Mouse (Mus musculus) cerebellum, adult 11 months (tissue): ENCODE measurements around the gene Olfr1449.
"Not testable (repeated sequence)": the region's sequence is repeated elsewhere in the genome, so short reads cannot be mapped to it uniquely, and the experiment has no call there.

Experiments used
- DNase-seq: peaks from one replicate; pipeline ENCODE4 v3.0.0; 2022

The Olfr1449 gene

DNA sequence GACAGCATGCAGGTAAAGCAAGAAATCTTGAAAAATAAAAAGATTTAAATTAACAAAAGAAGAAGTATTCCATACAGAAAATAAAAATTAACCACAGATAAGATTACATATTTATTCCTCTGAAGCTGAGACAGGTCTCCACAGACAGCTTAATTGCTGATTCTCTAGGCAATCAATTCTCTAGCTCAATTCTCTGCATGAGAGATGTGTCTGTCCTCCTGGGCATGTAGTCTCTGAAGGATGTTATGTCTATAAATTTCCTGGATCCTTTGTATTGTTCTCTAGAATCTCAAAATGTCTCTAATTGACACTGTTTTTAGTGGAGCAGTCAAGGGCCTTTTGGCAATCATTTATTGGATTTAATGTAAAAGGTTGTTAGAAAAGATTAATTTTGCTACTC lies at the start of gene Olfr1449:
Gene Olfr1449 (plus strand): TSS at position 301 of the 400 bp plus-strand sequence.
- no peak for DNase-seq

GRCm38 (mm10) chr19:12883555-12883954 lies 47.1 kb upstream of the Olfr1449 start, which contains the start of gene Olfr1445:
TSS of gene Olfr1445 (plus strand) at chr19:12883855.
- DNase-seq = no peak

GRCm38 (mm10) chr19:12893424-12893823 lies 37.2 kb upstream of the Olfr1449 start, which contains the start of gene Olfr1446:
TSS of gene Olfr1446 (minus strand) at chr19:12893524.
- DNase-seq = no peak

GRCm38 (mm10) chr19:12903643-12904042 lies 27.0 kb upstream of the Olfr1449 start, which contains the start of gene Olfr1447:
TSS of gene Olfr1447 (minus strand) at chr19:12903743.
- no peak for DNase-seq

DNA sequence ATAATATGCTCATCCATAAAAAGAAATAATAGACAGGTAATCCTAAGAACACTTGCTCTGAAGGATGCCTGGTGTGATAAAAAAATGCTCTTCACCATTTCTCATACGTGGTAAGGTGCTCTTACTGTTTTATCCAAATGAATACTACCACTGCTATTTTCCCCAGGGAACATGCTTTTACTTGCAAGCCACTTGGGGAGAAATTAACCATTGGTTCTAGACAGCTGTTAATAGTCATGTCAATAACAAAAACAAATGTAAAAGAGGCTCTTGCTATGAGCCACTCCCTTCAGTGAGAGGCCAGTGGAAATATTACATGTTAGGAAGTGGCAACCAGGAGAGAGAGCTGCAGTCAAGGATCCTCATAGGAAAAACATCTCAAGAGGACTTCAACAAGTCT lies 6.3 kb upstream of the Olfr1449 start, which contains the start of gene Olfr1448:
Gene Olfr1448 (minus strand): TSS at position 101 of the 400 bp plus-strand sequence.
- no peak for DNase-seq

DNA sequence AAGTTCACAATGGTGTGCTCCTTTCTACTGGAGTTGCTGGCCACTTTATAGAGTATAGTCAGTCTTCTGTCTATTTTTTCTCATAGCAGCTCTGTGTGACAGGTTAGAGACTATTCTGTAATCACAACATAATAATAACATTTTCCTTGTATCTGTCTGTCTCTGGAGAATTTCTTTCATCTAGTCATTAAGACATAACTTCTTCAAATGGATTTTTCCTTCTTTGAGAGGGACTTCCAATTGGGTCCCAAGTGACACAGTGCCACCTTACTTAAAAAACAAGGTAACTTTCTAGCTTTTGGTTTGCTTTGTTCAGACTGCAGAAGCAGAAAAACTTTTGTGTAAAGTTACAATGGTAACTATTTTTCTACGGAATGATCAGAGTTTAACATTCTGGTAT lies 19.3 kb downstream of the Olfr1449 start, which contains the start of gene Olfr1450:
Gene Olfr1450 (plus strand): TSS at position 301 of the 400 bp plus-strand sequence.
- no peak for DNase-seq

DNA sequence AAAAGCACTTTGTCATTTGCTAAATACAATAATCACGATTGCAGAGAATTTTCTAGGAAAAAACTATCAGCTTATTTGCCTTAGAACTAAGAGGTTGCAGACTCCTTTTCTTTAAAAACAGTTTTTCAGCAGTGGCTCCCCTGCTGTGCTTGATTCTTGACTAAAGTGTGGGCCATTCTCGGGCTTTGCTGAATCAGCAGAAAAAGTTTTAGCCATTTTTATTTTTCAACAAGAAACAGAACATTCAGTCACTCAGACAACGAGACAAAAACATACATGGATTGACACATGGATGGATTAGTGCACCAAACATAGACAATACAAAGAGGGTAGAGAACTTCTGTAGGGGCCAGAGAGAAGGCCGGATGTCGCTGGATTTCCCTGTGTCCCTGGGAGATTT lies 39.4 kb downstream of the Olfr1449 start:
- not testable (repeated sequence) for DNase-seq
